Mouse (Mus musculus) lung, postnatal 25 days (tissue): ENCODE measurements at regions not wholly inside any gene's neighbourhood (a gene's known extent, or its start where the extent isn't known, plus 50 kb on each side); places are given as distances from the start of the nearest gene placed in this dataset.
A peak's percentile ranks its signal among the peaks of the same experiment; 100 is the strongest.

Experiments used
- DNase-seq: peaks from one replicate; pipeline ENCODE4 v3.0.0; 2022; ENCODE audit warnings: low spot score

GRCm38 (mm10) chr2:146565693-146566092 lies 53.5 kb upstream of the Ralgapa2 start:
- DNase-seq: peak; percentile 56

- no peak for DNase-seq
Measured at GRCm38 (mm10) chr2:146568171-146568842, 56.2 kb upstream of the Ralgapa2 start.

GRCm38 (mm10) chr2:146571036-146571435 lies 58.9 kb upstream of the Ralgapa2 start:
- DNase-seq: no peak

GRCm38 (mm10) chr2:146571857-146572256 lies 59.7 kb upstream of the Ralgapa2 start:
- DNase-seq: no peak

- no peak for DNase-seq
Measured at GRCm38 (mm10) chr2:146575610-146576297, 63.6 kb upstream of the Ralgapa2 start.

- DNase-seq: no peak
Measured at GRCm38 (mm10) chr2:146576298-146576905, 64.3 kb upstream of the Ralgapa2 start.

GRCm38 (mm10) chr2:146577096-146577495 lies 65.0 kb upstream of the Ralgapa2 start:
- no peak for DNase-seq

GRCm38 (mm10) chr2:146581220-146581619 lies 69.1 kb upstream of the Ralgapa2 start:
- no peak for DNase-seq

GRCm38 (mm10) chr2:146583807-146584388 lies 71.8 kb upstream of the Ralgapa2 start:
- DNase-seq: no peak

GRCm38 (mm10) chr2:146586381-146586780 lies 74.2 kb upstream of the Ralgapa2 start:
- peak; percentile 66 for DNase-seq

GRCm38 (mm10) chr2:146586981-146587380 lies 74.8 kb upstream of the Ralgapa2 start:
- DNase-seq: no peak

- DNase-seq: no peak
Measured at GRCm38 (mm10) chr2:146589860-146590259, 77.7 kb upstream of the Ralgapa2 start.

GRCm38 (mm10) chr2:146593291-146593690 lies 81.1 kb upstream of the Ralgapa2 start:
- DNase-seq: no peak

- DNase-seq: no peak
Measured at GRCm38 (mm10) chr2:146594212-146594611, 82.1 kb upstream of the Ralgapa2 start.

- DNase-seq: no peak
Measured at GRCm38 (mm10) chr2:146595673-146596072, 83.5 kb upstream of the Ralgapa2 start.

- DNase-seq: no peak
Measured at GRCm38 (mm10) chr2:146606170-146606569, 94.0 kb upstream of the Ralgapa2 start.

- DNase-seq: no peak
Measured at GRCm38 (mm10) chr2:146610896-146611295, 98.8 kb upstream of the Ralgapa2 start.

- peak; percentile 74 for DNase-seq
Measured at GRCm38 (mm10) chr2:146611886-146612521, 99.9 kb upstream of the Ralgapa2 start.

GRCm38 (mm10) chr2:146612522-146613288 lies 100.6 kb upstream of the Ralgapa2 start:
- DNase-seq: peak; percentile 42

GRCm38 (mm10) chr2:146621167-146621566 lies 109.0 kb upstream of the Ralgapa2 start:
- DNase-seq: peak; percentile 28

GRCm38 (mm10) chr2:146623052-146623451 lies 110.9 kb upstream of the Ralgapa2 start:
- no peak for DNase-seq

- DNase-seq: peak; percentile 89
Measured at GRCm38 (mm10) chr2:146624207-146624606, 112.1 kb upstream of the Ralgapa2 start.
